In the genomic region with DNA sequence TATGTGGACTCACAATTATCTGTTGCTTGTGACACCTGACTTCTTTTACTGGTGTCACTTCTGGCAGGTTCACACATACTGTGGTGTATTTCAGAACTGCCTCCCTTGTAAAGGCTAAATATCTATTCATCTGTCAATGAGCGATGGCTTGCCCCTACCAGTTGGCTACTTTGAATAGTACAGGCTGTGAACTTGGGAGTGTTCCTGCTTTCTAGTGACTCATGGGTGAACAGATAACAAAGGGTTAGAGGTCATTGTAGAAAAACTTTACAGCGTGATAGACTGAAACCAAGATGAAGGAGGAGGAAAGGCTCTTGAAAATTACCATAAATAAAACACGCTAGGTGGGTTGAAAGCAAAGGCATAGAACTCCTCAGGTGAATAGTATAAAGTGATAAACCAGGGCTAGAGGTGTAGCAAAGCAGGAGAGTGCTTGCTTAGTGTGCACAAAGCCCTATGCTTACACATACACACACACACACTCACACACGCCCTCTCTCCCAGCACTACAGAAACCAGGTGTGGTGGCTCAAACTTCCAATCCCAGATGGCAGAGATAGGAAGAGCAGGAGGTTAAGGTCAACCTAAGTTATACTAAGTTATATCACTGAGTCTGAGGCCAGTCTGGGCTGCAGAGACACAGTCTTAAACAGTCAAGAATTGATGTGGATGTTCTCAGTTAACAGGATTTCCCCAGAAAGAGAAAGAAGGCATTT, we compare ENCODE assay signal across 28 mouse cellular contexts.
DNase-seq lines count a peak whose midpoint lies in the region; ATAC-seq and TF ChIP-seq lines count a peak whose summit lies in the region.
"Had no signal": no experiment of that assay in that cellular context is flagged by ENCODE, and none has a peak within 500 bp of the region (broad histone marks: within the 10 kb centered on the region; RNA-seq: fewer than 3 reads in every experiment).

No protein-coding gene starts in this region.

- no peaks in the 10 kb centered on the region for H3K9me3 ChIP-seq in lung, embryonic 15.5 days
- H3K9me3 ChIP-seq in intestine, embryonic 16.5 days (ENCODE audit: control insufficient read depth, low read length): no peaks in the 10 kb centered on the region
- H3K9me3 ChIP-seq in stomach, postnatal 0 days (ENCODE audit: control insufficient read depth, low read length): no peaks in the 10 kb centered on the region
- H3K9me3 ChIP-seq: forebrain, embryonic 12.5 days; heart, embryonic 12.5 days; hindbrain, embryonic 13.5 days; midbrain, embryonic 13.5 days had no signal

- 57% methylated on average over 4 of the region's 4 CpGs for WGBS in lung, embryonic 15.5 days
- WGBS in intestine, embryonic 16.5 days: 49% methylated on average over 4 of the region's 4 CpGs
- WGBS in stomach, postnatal 0 days: 48% methylated on average over 4 of the region's 4 CpGs

- no peak overlapping the region for H3K9ac ChIP-seq in lung, embryonic 15.5 days
- H3K9ac ChIP-seq in intestine, embryonic 16.5 days (ENCODE audit: low read depth, low read length): 0 out of 2 replicates have a peak overlapping the region, but pooled peaks have one; percentile 38
- no peak overlapping the region for H3K9ac ChIP-seq in stomach, postnatal 0 days (ENCODE audit: low read length)
- H3K9ac ChIP-seq: forebrain, embryonic 12.5 days; forebrain, postnatal 0 days; heart, embryonic 12.5 days; hindbrain, embryonic 13.5 days; midbrain, embryonic 13.5 days had no signal

- no peaks in the 10 kb centered on the region for H3K36me3 ChIP-seq in lung, embryonic 15.5 days
- H3K36me3 ChIP-seq in intestine, embryonic 16.5 days (ENCODE audit: control insufficient read depth, insufficient read depth, low read length): no peaks in the 10 kb centered on the region
- no peaks in the 10 kb centered on the region for H3K36me3 ChIP-seq in stomach, postnatal 0 days (ENCODE audit: control insufficient read depth, insufficient read depth, low read length)
- H3K36me3 ChIP-seq: forebrain, embryonic 12.5 days; heart, embryonic 12.5 days; hindbrain, embryonic 13.5 days; midbrain, embryonic 13.5 days had no signal

- peak overlapping the region; percentile 53 for H3K27ac ChIP-seq in lung, embryonic 15.5 days
- peak overlapping the region; percentile 95 for H3K27ac ChIP-seq in intestine, embryonic 16.5 days (ENCODE audit: low read length)
- H3K27ac ChIP-seq in stomach, postnatal 0 days (replicated peaks): peak overlapping the region; percentile 92
- H3K27ac ChIP-seq: forebrain, embryonic 12.5 days; hindbrain, embryonic 13.5 days; macrophage; midbrain, embryonic 13.5 days had no signal

- peak; percentile 35 for DNase-seq in adrenal gland, adult 2 months
- DNase-seq in adrenal gland, adult 8-10 months: no peak
- DNase-seq in lung, postnatal 10 days: no peak
- DNase-seq in stomach, postnatal 0 days (ENCODE audit: low spot score): peak; percentile 57
- DNase-seq in adipocyte (ENCODE audit: low spot score): no peak
- DNase-seq: cerebellum, adult 11-12 months; cerebellum, adult 9-11 months; forebrain, postnatal 0 days; heart, postnatal 4 days; kidney, adult 9 months; kidney, postnatal 10 days; layer of hippocampus, postnatal 36 days; left cerebral cortex, postnatal 4 days; lung, adult 2 months; retina, postnatal 1 day; right cerebral cortex, postnatal 14 days; thymus, adult 2 months; thymus, postnatal 4 days had no signal

- peaks cover 37% of the 10 kb centered on the region for H3K4me1 ChIP-seq in lung, embryonic 15.5 days
- peaks cover 25% of the 10 kb centered on the region for H3K4me1 ChIP-seq in intestine, embryonic 16.5 days (ENCODE audit: control insufficient read depth, insufficient read depth, low read length)
- 0 out of 2 replicates have a peak, but pooled peaks cover 5% of the 10 kb centered on the region for H3K4me1 ChIP-seq in stomach, postnatal 0 days (replicated peaks; ENCODE audit: control insufficient read depth, insufficient read depth)
- H3K4me1 ChIP-seq: midbrain, embryonic 13.5 days had no signal

- TF ChIP-seq CTCF in stomach, postnatal 0 days (IDR thresholded peaks at IDR 0.05; ENCODE audit: low read depth): no peak

- no peaks in the 10 kb centered on the region for H3K27me3 ChIP-seq in lung, embryonic 15.5 days
- H3K27me3 ChIP-seq in intestine, embryonic 16.5 days (replicated peaks; ENCODE audit: control insufficient read depth, insufficient read depth, low read length): no peaks in the 10 kb centered on the region
- no peaks in the 10 kb centered on the region for H3K27me3 ChIP-seq in stomach, postnatal 0 days (ENCODE audit: control insufficient read depth, insufficient read depth, low read length)
- H3K27me3 ChIP-seq: forebrain, embryonic 12.5 days; heart, embryonic 12.5 days; hindbrain, embryonic 13.5 days; midbrain, embryonic 13.5 days; Patski had no signal

- no peak overlapping the region for H3K4me3 ChIP-seq in lung, embryonic 15.5 days
- no peak overlapping the region for H3K4me3 ChIP-seq in intestine, embryonic 16.5 days (ENCODE audit: low read length)
- no peak overlapping the region for H3K4me3 ChIP-seq in stomach, postnatal 0 days (ENCODE audit: low read depth, low read length)
- H3K4me3 ChIP-seq: erythroblast, embryonic 14.5 days; forebrain, embryonic 12.5 days; heart, adult 2 months; heart, embryonic 12.5 days; hindbrain, embryonic 13.5 days; midbrain, embryonic 13.5 days had no signal

- TF ChIP-seq EP300 in stomach, postnatal 0 days (optimal IDR thresholded peaks at IDR 0.05): no peak

- no peak for ATAC-seq in lung, embryonic 15.5 days (ENCODE audit: borderline replicate concordance, extremely low read depth, low FRiP score, low TSS enrichment)
- peak; percentile 76 for ATAC-seq in intestine, embryonic 16.5 days
- ATAC-seq in stomach, postnatal 0 days (ENCODE audit: low FRiP score, low TSS enrichment): peak; percentile 62
- ATAC-seq: forebrain, postnatal 0 days; Patski had no signal

- no peak overlapping the region for H3K4me2 ChIP-seq in lung, embryonic 15.5 days
- peak overlapping the region; percentile 16; the same call in 1 of the 2 replicates for H3K4me2 ChIP-seq in intestine, embryonic 16.5 days (ENCODE audit: low read depth, low read length)
- no peak overlapping the region for H3K4me2 ChIP-seq in stomach, postnatal 0 days (replicated peaks; ENCODE audit: low read depth)
- H3K4me2 ChIP-seq: forebrain, embryonic 12.5 days; heart, embryonic 12.5 days; hindbrain, embryonic 13.5 days; midbrain, embryonic 13.5 days had no signal

Comparison
In these comparisons a context has a peak if more than half of its experiments do, and no peak if none do; other contexts are left out.
1. DNase-seq: peak in adrenal gland, adult 2 months (single experiment) and stomach, postnatal 0 days (single experiment); none in adrenal gland, adult 8-10 months (single experiment), lung, postnatal 10 days (single experiment) and adipocyte (single experiment).
2. Peak in every context shown above with its lines, with median percentiles within 50 percentile points of each other: H3K27ac ChIP-seq.